Mouse (Mus musculus): ENCODE data around the gene Zbtb9.
A peak's percentile ranks its signal among the peaks of the same experiment; 100 is the strongest.

The Zbtb9 gene

GRCm38 (mm10) chr17:26947231-26948100, 25.5 kb upstream of the Zbtb9 start:
- DNase-seq (ENCODE audit: low spot score in 2 of 2): no peak

GRCm38 (mm10) chr17:26948316-26949050, 24.5 kb upstream of the Zbtb9 start:
- DNase-seq (ENCODE audit: low spot score in 2 of 2): peak in 1 of 2 experiments; percentile 58

GRCm38 (mm10) chr17:26949051-26949577, 23.9 kb upstream of the Zbtb9 start:
- DNase-seq (ENCODE audit: low spot score in 2 of 2): no peak

- no peak for DNase-seq (ENCODE audit: low spot score in 2 of 2)
Measured at GRCm38 (mm10) chr17:26949866-26950265, 23.1 kb upstream of the Zbtb9 start.

DNA sequence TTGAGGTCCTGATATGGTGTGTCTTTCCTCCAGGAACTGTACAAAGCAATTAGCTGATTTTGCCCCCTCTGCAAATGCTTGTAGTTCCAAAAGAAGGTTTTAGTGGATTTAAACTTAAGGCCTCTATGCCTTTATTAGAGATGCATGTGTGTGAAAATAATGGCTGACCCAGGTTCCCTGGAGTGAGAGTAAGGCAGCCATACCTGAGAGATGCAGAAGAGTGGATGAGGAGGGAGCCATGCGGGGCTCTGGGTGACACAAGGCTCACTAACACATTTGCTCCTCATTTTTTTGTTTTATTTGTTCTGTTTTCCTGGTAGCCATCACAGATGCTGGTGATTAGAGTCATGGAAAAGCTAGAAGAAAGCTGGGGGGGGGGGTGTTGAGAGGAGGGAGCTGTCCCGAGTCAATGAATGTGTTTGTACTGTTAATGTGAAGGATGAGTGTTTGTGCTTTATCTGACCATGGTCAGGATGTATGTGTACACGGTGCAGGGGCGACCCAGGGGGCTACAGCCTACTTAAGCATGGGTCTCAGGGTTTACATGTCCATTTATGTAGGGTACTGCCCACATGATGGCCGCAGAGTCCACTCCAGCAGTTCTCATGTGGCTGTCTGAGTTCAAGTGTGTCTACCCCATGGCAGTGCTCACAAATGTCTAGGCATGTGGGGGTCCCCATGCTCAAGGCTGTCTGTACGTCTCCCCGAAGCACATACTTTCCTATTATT, 22.2 kb upstream of the Zbtb9 start:
- DNase-seq (ENCODE audit: low spot score in 2 of 2): no peak

GRCm38 (mm10) chr17:26951406-26951805, 21.6 kb upstream of the Zbtb9 start:
- peak; percentile 64 to 80 for DNase-seq (ENCODE audit: low spot score in 2 of 2)

- no peak for DNase-seq (ENCODE audit: low spot score in 2 of 2)
Measured at GRCm38 (mm10) chr17:26951952-26952877, 20.8 kb upstream of the Zbtb9 start.

GRCm38 (mm10) chr17:26953201-26953600, 19.8 kb upstream of the Zbtb9 start:
- no peak for DNase-seq (ENCODE audit: low spot score in 2 of 2)

DNA sequence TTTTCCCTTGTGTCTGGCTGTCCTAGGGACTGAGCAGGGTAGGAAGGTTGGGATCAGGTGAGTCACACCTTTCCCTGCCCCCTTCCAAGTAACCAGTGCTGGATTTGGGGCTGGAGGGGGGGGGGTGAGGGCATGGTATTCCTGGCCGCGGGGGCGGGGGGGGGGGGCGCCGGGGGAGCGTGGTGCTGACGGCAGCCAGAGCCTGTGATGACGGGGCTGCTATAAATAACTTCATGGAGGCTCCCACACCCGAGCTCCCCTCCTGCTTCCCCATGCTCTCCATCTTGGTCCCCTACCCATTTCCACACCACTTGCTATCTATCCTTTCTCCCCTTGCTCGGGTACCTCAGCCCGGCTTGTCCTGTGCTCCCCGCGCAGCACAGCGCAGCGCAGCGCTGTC, 19.2 kb upstream of the Zbtb9 start:
- no peak for DNase-seq (ENCODE audit: low spot score in 2 of 2)

DNA sequence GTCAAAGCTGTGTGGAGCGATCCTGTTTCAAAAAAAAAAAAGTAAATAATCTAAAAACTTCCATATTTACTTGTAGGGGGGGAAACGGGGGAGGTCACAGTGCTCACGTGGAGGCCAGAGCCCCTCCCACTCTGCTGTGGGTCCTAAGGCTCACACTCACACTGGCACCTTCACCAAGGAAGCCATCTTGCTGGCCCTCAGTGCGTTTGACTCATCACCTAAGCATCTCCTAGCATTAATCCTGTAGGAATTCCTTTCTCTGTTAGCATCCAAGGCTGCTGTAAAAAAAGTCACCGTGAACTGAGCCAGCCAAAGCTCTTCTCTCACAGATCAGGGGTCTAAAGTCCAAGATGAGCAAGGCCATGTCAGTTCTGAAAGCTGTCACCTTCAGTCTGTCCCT, 16.7 kb upstream of the Zbtb9 start:
- DNase-seq (ENCODE audit: low spot score in 2 of 2): no peak

DNA sequence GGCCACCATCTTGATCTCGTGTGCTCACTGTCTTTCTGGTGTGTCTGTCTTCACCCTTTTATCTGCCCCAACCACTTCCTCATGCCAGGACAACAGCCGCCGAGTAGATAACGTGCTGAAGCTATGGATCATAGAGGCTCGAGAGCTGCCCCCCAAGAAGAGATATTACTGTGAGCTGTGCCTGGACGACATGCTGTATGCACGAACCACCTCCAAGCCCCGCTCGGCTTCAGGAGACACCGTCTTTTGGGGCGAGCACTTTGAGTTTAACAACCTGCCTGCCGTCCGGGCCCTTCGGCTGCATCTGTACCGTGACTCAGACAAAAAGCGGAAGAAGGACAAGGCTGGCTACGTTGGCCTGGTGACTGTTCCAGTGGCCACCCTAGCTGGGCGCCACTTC, 16.1 kb upstream of the Zbtb9 start:
- no peak for DNase-seq (ENCODE audit: low spot score in 2 of 2)

- no peak for DNase-seq (ENCODE audit: low spot score in 2 of 2)
Measured at GRCm38 (mm10) chr17:26957872-26958271, 15.1 kb upstream of the Zbtb9 start.

DNA sequence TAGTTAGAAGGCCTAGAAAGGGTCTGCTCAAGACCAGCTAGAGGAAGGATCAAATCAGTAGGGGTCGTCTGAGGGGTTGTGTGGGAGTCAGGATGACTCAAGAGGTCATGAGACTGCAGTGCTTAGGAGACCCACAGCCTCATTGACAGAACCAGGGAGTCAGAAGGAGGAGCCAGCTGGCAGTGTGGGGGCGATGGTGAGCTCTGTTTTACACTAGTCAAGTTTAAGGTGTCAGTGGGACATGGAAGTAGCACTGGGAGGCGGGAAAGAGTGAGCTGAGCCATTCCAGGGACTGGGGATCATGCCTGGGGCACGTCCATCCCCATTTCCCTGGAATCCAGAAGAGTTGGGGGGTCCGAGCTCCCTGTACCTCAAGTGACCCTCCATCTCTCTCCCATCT, 14.1 kb upstream of the Zbtb9 start:
- no peak for DNase-seq (ENCODE audit: low spot score in 2 of 2)

DNA sequence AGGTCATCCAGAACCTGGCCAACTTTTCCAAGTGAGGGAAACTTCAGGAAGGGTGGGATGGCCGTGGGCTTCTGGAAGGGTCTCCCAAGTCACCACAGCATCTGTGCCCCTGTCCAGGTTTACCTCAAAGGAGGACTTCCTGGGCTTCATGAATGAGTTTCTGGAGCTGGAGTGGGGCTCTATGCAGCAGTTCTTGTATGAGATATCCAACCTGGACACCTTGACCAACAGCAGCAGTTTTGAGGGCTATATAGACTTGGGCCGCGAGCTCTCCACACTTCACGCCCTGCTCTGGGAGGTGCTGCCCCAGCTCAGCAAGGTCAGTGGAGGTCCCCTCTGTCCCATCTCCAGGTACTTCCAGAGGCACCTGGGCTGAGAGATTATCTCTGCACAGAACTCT, 13.2 kb upstream of the Zbtb9 start:
- no peak for DNase-seq (ENCODE audit: low spot score in 2 of 2)

GRCm38 (mm10) chr17:26961572-26962240, 11.3 kb upstream of the Zbtb9 start:
- no peak for DNase-seq (ENCODE audit: low spot score in 2 of 2)

GRCm38 (mm10) chr17:26966993-26967392, 6.0 kb upstream of the Zbtb9 start:
- DNase-seq (ENCODE audit: low spot score in 2 of 2): no peak

DNA sequence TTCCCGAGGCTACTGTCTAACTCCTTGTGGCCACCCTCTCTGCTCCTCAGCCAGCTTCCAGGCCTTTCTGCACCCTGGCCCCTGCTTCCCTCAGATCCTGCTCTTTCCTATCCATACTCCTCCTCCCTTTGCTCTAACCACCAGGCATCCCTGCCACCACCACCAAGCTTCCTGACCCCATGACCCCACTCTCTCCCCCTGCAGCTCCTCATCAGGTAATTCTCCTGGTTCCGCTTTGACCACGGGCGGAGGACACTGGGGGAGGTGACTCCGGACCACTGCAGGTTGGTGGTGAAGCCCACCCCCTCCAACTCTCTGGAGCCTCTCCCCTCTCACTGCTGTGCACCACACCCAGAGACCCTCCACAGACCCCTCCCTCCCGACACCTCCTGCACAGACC, 5.5 kb upstream of the Zbtb9 start:
- DNase-seq (ENCODE audit: low spot score in 2 of 2): no peak

DNA sequence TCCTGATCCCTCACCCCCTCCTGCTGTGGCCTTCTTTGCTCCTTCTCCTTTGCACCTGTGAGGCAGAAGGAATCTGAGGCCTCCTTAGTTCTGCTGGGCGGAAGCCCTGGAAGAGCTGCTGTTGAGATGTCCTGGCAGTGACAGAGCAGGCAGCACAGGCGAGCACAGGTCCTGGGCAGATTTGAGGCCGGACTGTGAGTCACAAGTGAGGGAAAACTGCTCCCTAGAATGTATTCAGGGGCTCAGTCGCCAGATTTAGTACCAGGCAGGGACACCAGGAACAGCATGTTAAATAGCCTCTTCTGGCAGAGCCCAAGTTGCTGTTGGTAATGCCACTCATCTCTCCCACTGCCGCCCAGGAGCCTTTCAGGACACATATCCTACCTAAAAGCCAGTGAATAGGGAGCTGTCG, 4.8 kb upstream of the Zbtb9 start:
- no peak for DNase-seq (ENCODE audit: low spot score in 2 of 2)

- no peak for DNase-seq (ENCODE audit: low spot score in 2 of 2)
Measured at GRCm38 (mm10) chr17:26969257-26969656, 3.7 kb upstream of the Zbtb9 start.

DNA sequence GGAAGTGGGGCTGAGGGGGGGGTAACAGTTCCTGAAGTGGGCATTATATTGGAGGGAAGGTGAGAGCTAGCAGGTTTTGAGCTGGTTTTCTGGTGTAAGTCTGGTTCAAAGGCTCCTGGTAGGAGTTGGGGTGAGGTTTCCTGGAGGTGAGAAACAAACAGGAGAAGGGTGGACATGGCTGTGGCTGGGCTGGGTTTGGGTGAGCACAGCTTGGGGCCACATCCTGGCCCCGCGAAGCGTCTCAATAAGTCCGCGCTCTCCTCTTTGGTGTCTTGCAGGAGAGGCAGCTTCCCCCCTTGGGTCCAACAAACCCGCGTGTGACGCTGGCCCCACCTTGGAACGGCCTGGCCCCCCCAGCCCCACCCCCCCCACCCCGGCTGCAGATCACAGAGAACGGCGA, 2.7 kb upstream of the Zbtb9 start:
- no peak for DNase-seq (ENCODE audit: low spot score in 2 of 2)

Measured in cerebellum, postnatal 4 days (tissue).